Mouse (Mus musculus) gastrocnemius, adult 8-10 months (tissue): ENCODE data around the gene Vwa8. TPM values are rescaled to one million over a fixed set of nuclear protein-coding genes. Genes with fewer than 3 reads are reported as not detected.

Experiments used
- DNase-seq, 2 experiments: peaks; one replicate each; pipeline ENCODE4 v3.0.0; 2022; ENCODE audit warnings: low spot score in 2 of 2
- total RNA-seq, 4 experiments: library from RNA; stranded (reverse); gene quantifications; 2 replicates each; pipeline ENCODE4 v1.2.4; 2022

Gene Vwa8
- 10 to 100 TPM; 76.1 to 89.9 (median 79.6) TPM for total RNA-seq

GRCm38 (mm10) chr14:78848941-78849911 lies at the start of gene Vwa8:
Gene Vwa8 (plus strand): TSS chr14:78849052.
- DNase-seq: peak; percentile 81 to 87

- DNase-seq: no peak
Measured at GRCm38 (mm10) chr14:78802378-78802777, 46.5 kb upstream of the Vwa8 start.

- DNase-seq: no peak
Measured at GRCm38 (mm10) chr14:78803924-78804323, 44.9 kb upstream of the Vwa8 start.

- no peak for DNase-seq
Measured at GRCm38 (mm10) chr14:78812896-78813295, 36.0 kb upstream of the Vwa8 start.

- no peak for DNase-seq
Measured at GRCm38 (mm10) chr14:78816411-78816810, 32.4 kb upstream of the Vwa8 start.

- no peak for DNase-seq
Measured at GRCm38 (mm10) chr14:78817651-78818050, 31.2 kb upstream of the Vwa8 start.

GRCm38 (mm10) chr14:78818406-78818805 lies 30.4 kb upstream of the Vwa8 start:
- no peak for DNase-seq

GRCm38 (mm10) chr14:78824013-78824412 lies 24.8 kb upstream of the Vwa8 start:
- DNase-seq: no peak

- DNase-seq: no peak
Measured at GRCm38 (mm10) chr14:78824507-78824906, 24.3 kb upstream of the Vwa8 start.

GRCm38 (mm10) chr14:78831158-78831557 lies 17.7 kb upstream of the Vwa8 start:
- no peak for DNase-seq

GRCm38 (mm10) chr14:78847948-78848347 lies 904 bp upstream of the Vwa8 start:
- DNase-seq: no peak

GRCm38 (mm10) chr14:78848477-78848876 lies 375 bp upstream of the Vwa8 start:
- DNase-seq: no peak

GRCm38 (mm10) chr14:78849961-78850578 lies 1.2 kb downstream of the Vwa8 start:
- DNase-seq: no peak

GRCm38 (mm10) chr14:78850666-78851065 lies 1.8 kb downstream of the Vwa8 start:
- DNase-seq: no peak

GRCm38 (mm10) chr14:78851366-78851765 lies 2.5 kb downstream of the Vwa8 start:
- DNase-seq: no peak

GRCm38 (mm10) chr14:78852401-78853246 lies 3.8 kb downstream of the Vwa8 start:
- no peak for DNase-seq

- DNase-seq: no peak
Measured at GRCm38 (mm10) chr14:78861156-78861555, 12.3 kb downstream of the Vwa8 start.

- DNase-seq: no peak
Measured at GRCm38 (mm10) chr14:78870036-78870435, 21.2 kb downstream of the Vwa8 start.

GRCm38 (mm10) chr14:78877176-78877575 lies 28.3 kb downstream of the Vwa8 start:
- DNase-seq: no peak

GRCm38 (mm10) chr14:78878402-78879045 lies 29.7 kb downstream of the Vwa8 start:
- no peak for DNase-seq

- DNase-seq: no peak
Measured at GRCm38 (mm10) chr14:78880879-78881278, 32.0 kb downstream of the Vwa8 start.
